Mouse (Mus musculus) frontal cortex, postnatal 36 days (tissue): ENCODE results near the gene Neu2.

Experiments used
- DNase-seq, 2 experiments: peaks; one replicate each; pipeline ENCODE4 v3.0.0; 2022; ENCODE audit warnings: low spot score in 2 of 2

Gene Neu2

GRCm38 (mm10) chr1:87614576-87615295, 105.0 kb downstream of the Neu2 start:
- DNase-seq = no peak

GRCm38 (mm10) chr1:87620211-87620668, 110.6 kb downstream of the Neu2 start, which contains the start of gene Inpp5d:
Gene Inpp5d (plus strand): TSS chr1:87620312.
- DNase-seq = no peak

GRCm38 (mm10) chr1:87620693-87621092, 111.0 kb downstream of the Neu2 start:
- DNase-seq = no peak

GRCm38 (mm10) chr1:87621146-87621857, 111.6 kb downstream of the Neu2 start:
- DNase-seq = no peak

DNA sequence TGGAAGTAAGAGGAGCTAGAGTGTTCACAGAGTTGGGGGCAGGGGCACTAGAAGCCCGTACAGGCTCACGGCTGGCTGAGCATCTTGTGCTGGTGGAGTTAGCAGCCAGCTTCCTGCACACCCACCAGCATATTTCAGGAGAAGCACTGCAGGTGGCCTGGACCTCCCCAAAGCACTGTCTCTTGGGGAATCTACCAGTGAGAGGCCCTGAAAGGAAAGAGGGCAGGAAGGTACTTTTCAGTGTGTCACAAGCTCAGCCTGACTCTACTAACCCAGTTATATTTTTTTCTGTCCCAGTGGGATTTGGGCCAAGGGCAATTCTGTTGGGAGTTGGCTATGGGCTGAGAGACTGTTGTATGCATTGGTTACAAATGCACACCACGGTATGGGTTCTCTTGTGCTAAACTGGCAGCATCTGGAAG, 112.2 kb downstream of the Neu2 start:
- peak; percentile 43 to 50 for DNase-seq

DNA sequence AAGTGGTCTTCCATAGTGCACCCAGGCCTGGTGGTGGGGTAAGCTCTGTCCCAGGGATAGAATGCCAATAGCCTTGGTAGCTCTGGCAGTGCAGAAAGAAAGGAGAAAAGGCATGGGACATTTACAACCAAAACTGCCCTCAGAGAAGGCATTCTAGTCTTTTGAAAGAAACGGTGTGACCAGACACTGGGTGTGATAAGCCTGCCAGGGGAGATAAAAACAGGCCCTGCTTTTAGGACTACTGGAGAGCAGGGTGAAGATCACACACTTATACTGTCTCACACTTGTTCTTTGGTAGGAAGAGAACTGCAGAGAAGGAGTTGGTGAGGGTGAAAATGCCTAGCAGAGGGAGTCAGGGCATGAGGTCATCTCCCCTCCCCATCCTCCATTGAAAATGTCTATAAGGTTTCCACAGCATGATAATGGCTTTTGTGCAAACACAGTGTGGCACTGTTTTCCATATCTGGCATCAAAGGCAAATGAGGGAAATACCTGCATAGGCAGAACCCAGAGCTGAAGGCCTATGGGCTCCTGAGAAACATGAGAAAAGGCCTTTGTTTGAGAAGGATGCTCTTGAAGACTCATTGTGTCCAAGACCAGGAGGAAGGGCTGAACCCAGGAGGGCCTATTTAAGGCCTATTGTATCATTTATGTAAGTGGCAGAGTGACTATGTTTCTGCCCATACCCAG, 114.4 kb downstream of the Neu2 start:
- DNase-seq = no peak

GRCm38 (mm10) chr1:87624826-87625225, 115.1 kb downstream of the Neu2 start:
- DNase-seq = no peak

DNA sequence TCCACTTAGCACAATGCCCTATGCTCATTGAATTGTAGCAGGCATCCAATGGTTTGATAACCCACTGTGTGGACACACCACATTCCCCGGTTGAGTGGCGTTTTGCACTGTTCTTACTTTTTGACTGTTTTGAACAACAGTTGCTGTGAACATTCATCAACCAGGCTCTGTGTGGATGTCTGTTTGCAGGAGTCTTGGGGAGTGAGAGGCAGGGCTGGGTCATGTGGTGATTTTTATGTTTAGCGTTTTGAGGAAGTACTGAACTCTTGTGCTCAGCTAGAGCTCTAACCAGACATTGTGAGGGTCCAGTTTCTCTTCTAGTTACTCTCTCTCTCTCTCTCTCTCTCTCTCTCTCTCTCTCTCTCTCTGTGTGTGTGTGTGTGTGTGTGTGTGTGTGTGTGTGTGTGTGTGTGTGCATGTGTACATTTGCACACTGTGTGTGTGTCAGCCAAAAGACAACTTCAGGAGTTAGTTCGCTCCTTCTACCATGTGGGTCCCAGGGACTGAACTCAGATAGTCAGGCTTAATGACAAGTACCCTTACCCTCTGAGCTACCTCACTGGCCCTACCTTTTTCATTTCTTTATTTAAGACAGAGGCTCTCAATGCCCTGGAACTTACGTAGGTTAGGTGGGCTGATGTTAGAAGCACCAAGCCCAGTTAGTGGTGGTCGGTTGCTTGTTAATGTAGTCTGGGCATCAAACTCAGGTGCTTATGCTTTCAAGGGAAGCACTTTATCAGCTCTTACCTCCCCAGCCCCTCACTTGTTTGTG, 115.8 kb downstream of the Neu2 start:
- DNase-seq = no peak

GRCm38 (mm10) chr1:87626344-87626743, 116.7 kb downstream of the Neu2 start:
- DNase-seq = no peak

- DNase-seq = no peak
These were observed 118.4 kb downstream of the Neu2 start for GRCm38 (mm10) chr1:87628085-87628484.

- no peak for DNase-seq
These were observed 121.9 kb downstream of the Neu2 start for GRCm38 (mm10) chr1:87631584-87631983.

GRCm38 (mm10) chr1:87632163-87632562, 122.5 kb downstream of the Neu2 start:
- no peak for DNase-seq

GRCm38 (mm10) chr1:87636716-87637117, 127.0 kb downstream of the Neu2 start:
- no peak for DNase-seq

GRCm38 (mm10) chr1:87637121-87637877, 127.6 kb downstream of the Neu2 start:
- DNase-seq = no peak

GRCm38 (mm10) chr1:87637878-87638600, 128.3 kb downstream of the Neu2 start:
- DNase-seq = no peak

GRCm38 (mm10) chr1:87639724-87640123, 130.0 kb downstream of the Neu2 start:
- DNase-seq = no peak

DNA sequence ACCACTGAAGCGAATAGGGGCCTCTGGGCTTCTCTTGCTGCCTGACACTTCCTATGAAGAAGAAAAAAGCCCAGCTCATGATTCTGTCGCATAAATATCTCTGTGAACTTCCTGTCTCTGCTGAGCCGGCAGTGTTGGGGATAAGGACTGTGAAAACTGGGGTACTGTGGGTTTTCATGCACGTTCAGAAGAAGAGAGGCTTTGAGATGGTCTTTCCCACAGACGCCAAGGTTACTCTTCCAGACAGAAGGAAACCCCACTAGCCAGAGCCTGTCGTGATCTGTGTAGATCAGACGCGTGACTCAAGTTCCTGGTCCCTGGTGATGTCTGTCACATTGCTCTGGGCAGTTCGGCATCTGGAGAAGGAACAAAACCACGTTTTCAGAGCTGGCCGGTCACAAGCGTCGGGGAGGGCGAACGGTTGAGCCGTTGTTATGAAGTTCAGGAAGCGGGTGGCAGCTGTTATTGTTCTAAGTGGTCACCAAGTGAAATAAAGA, 130.5 kb downstream of the Neu2 start:
- no peak for DNase-seq

DNA sequence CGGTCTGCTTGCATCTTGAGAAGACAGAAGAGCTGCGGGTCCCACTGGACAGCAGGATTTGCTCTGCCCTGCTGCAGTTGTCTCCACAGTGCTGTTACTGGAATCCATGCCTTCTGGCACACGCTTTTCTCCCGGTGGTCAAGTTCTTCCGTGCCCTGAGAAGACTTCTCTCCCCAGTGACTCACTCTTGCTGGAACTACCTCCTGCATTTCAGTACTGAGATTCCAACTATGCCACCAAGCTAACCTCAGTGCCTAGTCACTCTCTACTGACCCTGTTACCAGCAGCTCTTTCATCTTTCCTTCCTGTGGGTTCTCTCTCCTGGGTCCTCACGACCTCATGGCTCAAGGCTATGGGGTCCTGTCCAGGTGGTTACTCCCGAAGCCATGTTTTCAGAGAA, 133.3 kb downstream of the Neu2 start:
- DNase-seq = no peak

DNA sequence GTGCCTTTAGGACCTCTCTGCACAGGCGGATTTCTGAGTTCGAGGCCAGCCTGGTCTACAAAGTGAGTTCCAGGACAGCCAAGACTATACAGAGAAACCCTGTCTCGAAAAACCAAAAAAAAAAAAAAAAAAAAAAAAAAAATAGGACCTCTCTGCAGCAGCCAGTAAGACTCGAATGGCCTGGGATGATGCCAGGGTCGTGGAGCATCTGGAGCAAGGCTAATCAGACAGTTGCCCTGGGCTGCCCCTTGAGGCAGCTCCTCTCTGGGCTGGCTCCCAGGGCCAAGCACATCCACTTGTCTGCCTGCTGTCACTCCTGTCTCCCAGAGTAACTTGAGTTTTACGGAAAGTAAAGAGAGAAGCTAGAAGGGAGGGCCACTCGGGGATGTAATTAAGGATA, 135.4 kb downstream of the Neu2 start:
- DNase-seq = no peak

GRCm38 (mm10) chr1:87645748-87646147, 136.1 kb downstream of the Neu2 start:
- DNase-seq = no peak
